Comparison of ENCODE assay signal across 15 mouse cellular contexts in genomic region chr14:99521954-99522523, GRCm38 (mm10).
DNase-seq lines count a peak whose midpoint lies in the region; ATAC-seq and TF ChIP-seq lines count a peak whose summit lies in the region.
"Had no signal": no experiment of that assay in that cellular context is flagged by ENCODE, and none has a peak within 500 bp of the region (broad histone marks: within the 10 kb centered on the region; RNA-seq: fewer than 3 reads in every experiment).

No protein-coding gene starts in this region.

- ATAC-seq in forebrain, embryonic 15.5 days (replicated peaks), result no peak
- no peak for ATAC-seq in forebrain, embryonic 13.5 days
- ATAC-seq in lung, postnatal 0 days, result no peak
- ATAC-seq: activated CD4-positive, CD25-positive, alpha-beta regulatory T cell, adult 4 months had no signal

- no peak overlapping the region for H3K4me2 ChIP-seq in forebrain, embryonic 15.5 days (replicated peaks)
- no peak overlapping the region for H3K4me2 ChIP-seq in forebrain, embryonic 13.5 days
- no peak overlapping the region for H3K4me2 ChIP-seq in lung, postnatal 0 days (replicated peaks; ENCODE audit: low read depth, low read length)
- H3K4me2 ChIP-seq: limb, embryonic 15.5 days had no signal

- no peaks in the 10 kb centered on the region for H3K9me3 ChIP-seq in forebrain, embryonic 15.5 days
- no peaks in the 10 kb centered on the region for H3K9me3 ChIP-seq in forebrain, embryonic 13.5 days (replicated peaks)
- no peaks in the 10 kb centered on the region for H3K9me3 ChIP-seq in lung, postnatal 0 days (ENCODE audit: low read length)
- H3K9me3 ChIP-seq: embryonic facial prominence, embryonic 10.5 days; limb, embryonic 15.5 days had no signal

- no peaks in the 10 kb centered on the region for H3K36me3 ChIP-seq in forebrain, embryonic 15.5 days
- no peaks in the 10 kb centered on the region for H3K36me3 ChIP-seq in forebrain, embryonic 13.5 days (ENCODE audit: poor library complexity, severe bottlenecking)
- no peaks in the 10 kb centered on the region for H3K36me3 ChIP-seq in lung, postnatal 0 days (ENCODE audit: insufficient read depth, low read length)
- H3K36me3 ChIP-seq: embryonic facial prominence, embryonic 10.5 days; limb, embryonic 15.5 days had no signal

- H3K9ac ChIP-seq in forebrain, embryonic 15.5 days (replicated peaks), result no peak overlapping the region
- no peak overlapping the region for H3K9ac ChIP-seq in forebrain, embryonic 13.5 days
- no peak overlapping the region for H3K9ac ChIP-seq in lung, postnatal 0 days (replicated peaks; ENCODE audit: low read depth)
- H3K9ac ChIP-seq: limb, embryonic 15.5 days had no signal

- no peak for TF ChIP-seq CTCF in layer of hippocampus, adult 2 months (conservative IDR thresholded peaks at IDR 0.05)
- no peak for TF ChIP-seq CTCF in lung, postnatal 0 days (IDR thresholded peaks at IDR 0.05)

- peak; percentile 5 to 16 for DNase-seq in layer of hippocampus, adult 2 months (ENCODE audit: low spot score in 2 of 2)
- no peak for DNase-seq in layer of hippocampus, adult 9-10 months (ENCODE audit: low spot score)
- peak; percentile 13 for DNase-seq in urinary bladder, postnatal 14 days (ENCODE audit: low spot score)
- no peak for DNase-seq in urinary bladder, postnatal 10 days (ENCODE audit: low spot score)
- no peak for DNase-seq in spleen, postnatal 10 days (ENCODE audit: low spot score in 2 of 2)
- DNase-seq in lung, postnatal 0 days (ENCODE audit: low spot score), result no peak
- DNase-seq: cerebellum, adult 9-10 months; kidney, adult 11 months; lung, adult 2 months; thymus, postnatal 14 days had no signal

- 0 out of 2 replicates have a peak overlapping the region, but pooled peaks have one; percentile 23 for H3K27ac ChIP-seq in forebrain, embryonic 15.5 days (replicated peaks)
- no peak overlapping the region for H3K27ac ChIP-seq in forebrain, embryonic 13.5 days
- H3K27ac ChIP-seq in layer of hippocampus, adult 2 months, result peak overlapping the region; percentile 46
- no peak overlapping the region for H3K27ac ChIP-seq in lung, postnatal 0 days (ENCODE audit: low read length)
- H3K27ac ChIP-seq: embryonic facial prominence, embryonic 10.5 days; limb, embryonic 15.5 days had no signal

- H3K4me3 ChIP-seq in forebrain, embryonic 15.5 days, result no peak overlapping the region
- H3K4me3 ChIP-seq in forebrain, embryonic 13.5 days, result no peak overlapping the region
- H3K4me3 ChIP-seq in layer of hippocampus, adult 2 months, result peak overlapping the region; percentile 34
- H3K4me3 ChIP-seq in lung, postnatal 0 days (ENCODE audit: low read depth, low read length), result no peak overlapping the region
- H3K4me3 ChIP-seq: embryonic facial prominence, embryonic 10.5 days; limb, embryonic 15.5 days had no signal

- H3K4me1 ChIP-seq in forebrain, embryonic 15.5 days, result 0 out of 2 replicates have a peak, but pooled peaks cover 2% of the 10 kb centered on the region
- H3K4me1 ChIP-seq in forebrain, embryonic 13.5 days, result no peaks in the 10 kb centered on the region
- no peaks in the 10 kb centered on the region for H3K4me1 ChIP-seq in lung, postnatal 0 days (ENCODE audit: insufficient read depth, low read depth, low read length)
- H3K4me1 ChIP-seq: embryonic facial prominence, embryonic 10.5 days; limb, embryonic 15.5 days had no signal

- 84% methylated on average over 13 of the region's 13 CpGs for WGBS in forebrain, embryonic 15.5 days
- whole genome bisulfite sequencing in forebrain, embryonic 13.5 days, result 88% methylated on average over 13 of the region's 13 CpGs
- whole genome bisulfite sequencing in lung, postnatal 0 days, result 86% methylated on average over 13 of the region's 13 CpGs

- no peak for TF ChIP-seq EP300 in lung, postnatal 0 days (IDR thresholded peaks at IDR 0.05)

- no peaks in the 10 kb centered on the region for H3K27me3 ChIP-seq in forebrain, embryonic 15.5 days
- H3K27me3 ChIP-seq in forebrain, embryonic 13.5 days, result no peaks in the 10 kb centered on the region
- H3K27me3 ChIP-seq in lung, postnatal 0 days (replicated peaks; ENCODE audit: insufficient read depth, low read length), result no peaks in the 10 kb centered on the region
- H3K27me3 ChIP-seq: limb, embryonic 15.5 days had no signal

Comparison
In these comparisons a context has a peak if more than half of its experiments do, and no peak if none do; other contexts are left out.
1. H3K27ac ChIP-seq: peak in forebrain, embryonic 15.5 days (single experiment) and layer of hippocampus, adult 2 months (single experiment); none in forebrain, embryonic 13.5 days (single experiment) and lung, postnatal 0 days (single experiment).
2. DNase-seq: peak in layer of hippocampus, adult 2 months (2 of 2) and urinary bladder, postnatal 14 days (single experiment); none in layer of hippocampus, adult 9-10 months (single experiment), urinary bladder, postnatal 10 days (single experiment), spleen, postnatal 10 days (0 of 2) and lung, postnatal 0 days (single experiment).